Mouse (Mus musculus) ES-E14 (cell line): Measurements from ENCODE around the gene Gipc2.

ENCODE experiments used
- CHD2 ChIP-seq: IDR thresholded peaks from 2 replicates; pipeline ENCODE4 v1.6.1; 2014; ENCODE audit warnings: mild to moderate bottlenecking, low read depth, low read length, inconsistent platforms
- ZC3H11A ChIP-seq: IDR thresholded peaks from 2 replicates; pipeline ENCODE4 v1.6.1; 2012; ENCODE audit warnings: low read depth, mild to moderate bottlenecking, inconsistent platforms, low read length, borderline replicate concordance
- ZNF384 ChIP-seq: IDR thresholded peaks from 2 replicates; pipeline ENCODE4 v1.6.1; 2012; ENCODE audit warnings: low read depth, low read length, inconsistent platforms

DNA sequence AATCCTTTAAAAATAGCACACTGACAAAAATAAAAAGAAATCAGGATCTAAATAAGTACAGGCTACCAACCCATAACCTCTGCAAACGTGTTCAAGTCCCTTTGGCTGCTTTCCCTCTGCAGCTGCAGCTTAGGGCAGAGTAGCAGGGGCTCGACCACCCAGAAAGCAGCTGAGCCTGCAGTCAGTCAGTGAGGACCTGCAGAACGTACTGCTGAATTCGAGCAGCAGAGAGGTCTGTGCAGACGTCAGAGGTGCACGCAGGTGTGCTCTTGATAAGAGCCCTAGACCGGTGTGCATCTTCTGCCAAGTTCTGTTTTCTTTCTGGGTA, 56.8 kb downstream of the Gipc2 start:
- TF ChIP-seq ZC3H11A (no peak), CHD2 (no peak), ZNF384 (no peak)
